19 mouse cellular contexts compared by ENCODE assay signal in genomic region chr2:68342122-68342646, GRCm38 (mm10).
A peak's percentile ranks its signal among the peaks of the same experiment; 100 is the strongest.
DNase-seq lines count a peak whose midpoint lies in the region; ATAC-seq lines count a peak whose summit lies in the region.
"Had no signal": no experiment of that assay in that cellular context is flagged by ENCODE, and none has a peak within 500 bp of the region (broad histone marks: within the 10 kb centered on the region; RNA-seq: fewer than 3 reads in every experiment).

No protein-coding gene starts in this region.

- H3K9ac ChIP-seq in kidney, embryonic 14.5 days (ENCODE audit: low read depth, low read length), result no peak overlapping the region
- H3K9ac ChIP-seq: embryonic facial prominence, embryonic 12.5 days; forebrain, embryonic 15.5 days; hindbrain, embryonic 13.5 days had no signal

- H3K4me2 ChIP-seq in kidney, embryonic 14.5 days (replicated peaks; ENCODE audit: low read depth, low read length), result no peak overlapping the region
- H3K4me2 ChIP-seq: embryonic facial prominence, embryonic 12.5 days; forebrain, embryonic 15.5 days; hindbrain, embryonic 13.5 days had no signal

- 0 out of 2 replicates have a peak, but pooled peaks cover 4% of the 10 kb centered on the region for H3K4me1 ChIP-seq in kidney, embryonic 14.5 days (ENCODE audit: control insufficient read depth, insufficient read depth, low read length)
- H3K4me1 ChIP-seq: embryonic facial prominence, embryonic 12.5 days had no signal

- no peak overlapping the region for H3K27ac ChIP-seq in kidney, embryonic 14.5 days (ENCODE audit: low read depth, low read length)
- H3K27ac ChIP-seq: embryonic facial prominence, embryonic 12.5 days; forebrain, embryonic 15.5 days; heart, embryonic 10.5 days; hindbrain, embryonic 13.5 days; hindbrain, postnatal 0 days had no signal

- DNase-seq in heart, adult 11 months, result peak; percentile 73
- no peak for DNase-seq in heart, postnatal 14 days
- peak; percentile 56 to 65 for DNase-seq in kidney, adult 8-10 months
- DNase-seq in adipocyte (ENCODE audit: low spot score), result peak; percentile 67
- DNase-seq in kidney, postnatal 25 days, result peak; percentile 32 to 47
- DNase-seq in cerebellum, adult 11 months, result no peak
- no peak for DNase-seq in thymus, postnatal 4 days
- DNase-seq: cerebellum, adult 11-12 months; cerebellum, adult 9-10 months; cerebellum, postnatal 25 days; gastrocnemius, postnatal 36 days; heart, adult 18-20 months; heart, postnatal 10 days had no signal

- intact Hi-C loops in heart, postnatal 14 days (cut with DNase I), result loop anchor here (10.0 kb wide), 2 partner anchors 777 to 807 kb away; partner anchors contain the start of gene B3galt1

- 83% methylated on average over 7 of the region's 7 CpGs for WGBS in kidney, embryonic 14.5 days

- no peak overlapping the region for H3K4me3 ChIP-seq in kidney, embryonic 14.5 days (ENCODE audit: low read length)
- H3K4me3 ChIP-seq: embryonic facial prominence, embryonic 12.5 days; forebrain, embryonic 15.5 days; heart, embryonic 10.5 days; hindbrain, embryonic 13.5 days had no signal

- H3K27me3 ChIP-seq in kidney, embryonic 14.5 days (ENCODE audit: control insufficient read depth, insufficient read depth, low read length), result no peaks in the 10 kb centered on the region
- H3K27me3 ChIP-seq: embryonic facial prominence, embryonic 12.5 days; forebrain, embryonic 15.5 days; hindbrain, embryonic 13.5 days had no signal

- H3K9me3 ChIP-seq in kidney, embryonic 14.5 days (ENCODE audit: control insufficient read depth, low read length), result no peaks in the 10 kb centered on the region
- H3K9me3 ChIP-seq: embryonic facial prominence, embryonic 12.5 days; forebrain, embryonic 15.5 days; heart, embryonic 10.5 days; hindbrain, embryonic 13.5 days had no signal

- peaks cover 6% of the 10 kb centered on the region; the same call in 1 of the 2 replicates for H3K36me3 ChIP-seq in kidney, embryonic 14.5 days (ENCODE audit: control insufficient read depth, insufficient read depth, low read length)
- H3K36me3 ChIP-seq: embryonic facial prominence, embryonic 12.5 days had no signal

- ATAC-seq in kidney, embryonic 14.5 days (ENCODE audit: low FRiP score, low TSS enrichment), result no peak
- ATAC-seq: forebrain, embryonic 15.5 days; hindbrain, postnatal 0 days had no signal

Comparison
In these comparisons a context has a peak if more than half of its experiments do, and no peak if none do; other contexts are left out.
1. DNase-seq: peak in heart, adult 11 months (single experiment), kidney, adult 8-10 months (2 of 2), adipocyte (single experiment) and kidney, postnatal 25 days (2 of 2); none in heart, postnatal 14 days (0 of 2), cerebellum, adult 11 months (single experiment) and thymus, postnatal 4 days (single experiment).